Mouse (Mus musculus): ENCODE measurements at regions not wholly inside any gene's neighbourhood (a gene's known extent, or its start where the extent isn't known, plus 50 kb on each side); places are given as distances from the start of the nearest gene placed in this dataset.

DNA sequence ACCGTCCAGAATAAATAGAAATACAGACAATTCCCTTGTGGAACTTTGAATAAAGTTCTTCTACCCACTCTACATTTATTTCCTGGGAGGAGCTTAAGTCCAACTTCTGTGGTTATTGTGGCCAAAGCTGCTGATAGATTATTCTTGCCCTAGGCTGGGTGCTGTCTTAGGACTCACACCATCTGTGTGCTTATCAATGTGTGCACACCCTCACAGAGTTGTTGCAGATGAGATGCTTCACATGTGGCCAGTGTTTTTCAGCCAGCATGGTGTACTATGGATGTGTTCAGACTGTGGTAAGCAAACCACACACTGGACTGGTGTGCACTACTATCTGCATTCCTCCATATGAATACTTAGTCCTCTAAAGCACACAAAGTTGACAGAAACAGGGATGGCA is 60.6 kb upstream of the 4931417E11Rik start:
- no peak for TF ChIP-seq POLR2A (IDR thresholded peaks at IDR 0.05; ENCODE audit: control insufficient read depth, low read depth, low read length)
- TF ChIP-seq CTCF (IDR thresholded peaks at IDR 0.05; ENCODE audit: control insufficient read depth, insufficient read depth, insufficient replicate concordance, low read depth, low read length) = no peak

Data from testis, adult 2 months (tissue).